Mouse (Mus musculus) spleen, adult 2 months (tissue): ENCODE measurements around the gene Vcpkmt. TPM values are rescaled to one million over a fixed set of nuclear protein-coding genes. Genes with fewer than 3 reads are reported as not detected.
A peak's percentile ranks its signal among the peaks of the same experiment; 100 is the strongest.

Experiments used
- DNase-seq, 2 experiments: peaks; one replicate each; pipeline versions ENCODE4 v3.0.0 to v3.0.0-alpha.2; 2012 to 2021; ENCODE audit warnings: low spot score in 2 of 2, low read depth in 1 of 2
- H3K27ac ChIP-seq: fragments of 200-500 bp; 2 replicates; pipeline ENCODE4 v1.5.1; 2012; ENCODE audit warnings: low read length, inconsistent platforms; ENCODE audit not compliant: insufficient read depth
- H3K27me3 ChIP-seq: fragments of 200-500 bp; 2 replicates; pipeline ENCODE4 v1.6.1; 2012; ENCODE audit warnings: mild to moderate bottlenecking, moderate library complexity, low read length, inconsistent platforms; ENCODE audit not compliant: control insufficient read depth, insufficient read depth
- H3K36me3 ChIP-seq: fragments of 200-500 bp; 2 replicates; pipeline ENCODE4 v1.6.1; 2012; ENCODE audit warnings: mild to moderate bottlenecking, low read length, inconsistent platforms; ENCODE audit not compliant: control insufficient read depth, insufficient read depth
- H3K4me1 ChIP-seq: fragments of 200-500 bp; 2 replicates; pipeline ENCODE4 v1.6.1; 2011; ENCODE audit warnings: inconsistent platforms; ENCODE audit not compliant: control insufficient read depth, insufficient read depth, insufficient read length
- H3K4me3 ChIP-seq: fragments of 200-500 bp; 2 replicates; pipeline ENCODE4 v1.5.1; 2011; ENCODE audit warnings: mild to moderate bottlenecking, inconsistent platforms; ENCODE audit not compliant: insufficient read depth, insufficient read length; ENCODE audit errors: extremely low read depth
- CTCF ChIP-seq: fragments of 200-500 bp; IDR thresholded peaks from 2 replicates; pipeline ENCODE4 v1.5.1; 2011; ENCODE audit warnings: mild to moderate bottlenecking, inconsistent platforms; ENCODE audit not compliant: insufficient read depth, insufficient read length, insufficient replicate concordance; ENCODE audit errors: extremely low read depth
- POLR2A ChIP-seq: fragments of 200-500 bp; IDR thresholded peaks from 2 replicates; pipeline ENCODE4 v1.6.1; 2011; ENCODE audit warnings: low read depth, low read length, inconsistent platforms
- WGBS: fragments of 180-500 bp; shearing (Covaris S2); methylation state at CpG from one replicate; pipeline ENCODE4 v1.1.7; 2018; 5-methylcytosine and 5-hydroxymethylcytosine counted together
- polyA plus RNA-seq: library from polyadenylated mRNA; depleted of rRNA; stranded (reverse); fragments of >200 nt; gene quantifications from 2 replicates; pipeline ENCODE4 v1.2.3, GENCODE M21; 2012

Vcpkmt gene
- polyA plus RNA-seq, 1 experiment: 5.9 TPM

DNA sequence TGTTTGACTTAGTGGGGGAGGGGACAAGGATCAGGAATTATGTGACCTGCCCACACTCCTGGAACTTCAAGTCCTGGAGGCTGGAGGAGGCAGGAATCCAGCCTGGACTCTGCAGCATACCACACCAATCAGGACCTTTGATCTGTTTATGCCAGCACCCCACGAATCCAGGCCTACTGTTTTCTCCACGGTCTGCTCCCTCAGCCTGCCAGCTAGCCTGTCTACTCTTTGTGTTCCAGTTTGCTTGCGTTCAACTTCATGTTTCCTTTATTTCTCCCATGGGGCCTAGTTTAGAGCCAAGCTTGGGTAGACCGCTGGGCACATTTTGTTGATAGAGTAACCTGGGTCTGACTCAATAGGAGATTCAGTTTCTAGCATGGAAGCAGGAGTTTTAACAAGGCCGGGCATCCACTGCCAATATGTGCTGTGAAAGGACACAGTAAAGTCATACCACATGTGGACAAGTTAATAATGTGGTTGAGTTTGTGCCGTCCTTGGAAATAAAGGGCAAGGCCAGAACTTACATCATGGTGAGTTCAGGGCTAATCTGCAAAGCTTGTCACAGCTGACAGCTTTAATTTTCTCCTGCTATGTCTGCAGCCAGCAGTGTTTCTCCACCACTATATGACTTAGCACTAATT is 26.5 kb downstream of the Vcpkmt start:
- WGBS: 47% methylated on average over 6 of the region's 6 CpGs
- no peak for DNase-seq
- Histone ChIP-seq H3K4me1 (peaks cover 3% of the 10 kb centered on the region; the same call in 1 of the 2 replicates), H3K27me3 (no peaks in the 10 kb centered on the region), H3K27ac (peak overlapping the region; percentile 26; the same call in 1 of the 2 replicates), H3K36me3 (no peaks in the 10 kb centered on the region), H3K4me3 (no peak overlapping the region)
- no peak for TF ChIP-seq POLR2A
- no peak for TF ChIP-seq CTCF

DNA sequence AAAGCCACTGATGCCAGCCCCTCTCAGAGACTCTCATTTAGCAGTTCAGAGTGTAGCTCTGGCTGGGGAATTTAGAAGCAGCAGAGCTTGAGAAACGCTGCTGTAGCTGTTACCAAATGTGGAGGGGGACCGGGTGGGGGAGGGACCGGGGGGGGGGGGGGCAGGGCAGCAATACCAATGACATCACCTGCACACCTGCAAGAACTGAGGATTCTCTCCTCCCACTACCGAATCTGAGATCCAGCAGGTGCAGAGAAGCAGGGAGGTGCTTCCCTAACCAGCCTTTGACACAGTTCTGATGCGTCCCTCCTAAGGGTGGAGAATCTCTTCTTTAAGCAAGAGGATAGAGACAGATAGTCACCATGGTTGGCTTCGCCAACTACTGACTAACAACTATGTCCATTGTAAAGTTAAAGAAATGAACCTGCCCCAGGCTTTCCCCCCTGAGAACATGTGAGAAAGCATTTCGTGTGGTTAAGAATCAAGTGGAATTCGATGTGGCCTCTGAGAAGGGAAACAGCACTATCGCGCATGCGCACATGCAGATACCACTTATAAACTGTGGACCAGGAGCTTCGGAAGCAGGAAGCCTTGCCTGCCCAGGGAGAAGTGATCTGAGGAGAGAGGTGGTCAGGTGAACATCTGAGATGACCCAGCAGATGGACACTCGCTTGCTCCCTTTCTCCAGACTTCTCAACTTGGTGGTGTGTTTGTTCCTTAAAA is 37.2 kb downstream of the Vcpkmt start:
- H3K27ac ChIP-seq: peak overlapping the region; percentile 59
- no peak overlapping the region for H3K4me3 ChIP-seq
- TF ChIP-seq POLR2A (no peak), CTCF (no peak)
- no peaks in the 10 kb centered on the region for H3K36me3 ChIP-seq
- WGBS: 63% methylated on average over 13 of the region's 13 CpGs
- H3K4me1 ChIP-seq: peaks cover 15% of the 10 kb centered on the region; the same call in 1 of the 2 replicates
- no peak for DNase-seq
- no peaks in the 10 kb centered on the region for H3K27me3 ChIP-seq

DNA sequence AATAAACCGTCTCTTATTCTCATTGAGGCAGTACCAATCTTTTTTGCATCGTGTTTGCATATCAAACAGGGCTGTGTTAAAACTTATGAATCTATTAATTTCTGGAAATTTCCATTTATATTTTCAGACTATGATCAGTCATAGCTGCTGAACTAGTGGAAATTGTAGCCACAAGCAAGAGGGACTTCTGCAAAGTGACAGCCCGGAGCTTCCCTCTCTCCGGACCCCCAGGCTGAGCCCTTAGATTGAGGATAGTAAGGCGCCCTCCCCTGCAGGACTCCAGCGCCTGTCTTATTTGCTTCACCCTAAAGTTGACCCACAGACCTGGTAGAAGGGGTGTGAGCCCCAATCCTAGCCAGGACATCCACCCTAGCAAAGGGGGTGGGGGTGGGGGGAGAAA is 37.8 kb downstream of the Vcpkmt start:
- WGBS: 74% methylated on average over 6 of the region's 6 CpGs
- Histone ChIP-seq H3K4me1 (peaks cover 19% of the 10 kb centered on the region; the same call in 1 of the 2 replicates), H3K27me3 (no peaks in the 10 kb centered on the region), H3K36me3 (no peaks in the 10 kb centered on the region), H3K4me3 (no peak overlapping the region), H3K27ac (peak overlapping the region; percentile 48; the same call in 1 of the 2 replicates)
- TF ChIP-seq POLR2A: no peak
- TF ChIP-seq CTCF: no peak
- no peak for DNase-seq

DNA sequence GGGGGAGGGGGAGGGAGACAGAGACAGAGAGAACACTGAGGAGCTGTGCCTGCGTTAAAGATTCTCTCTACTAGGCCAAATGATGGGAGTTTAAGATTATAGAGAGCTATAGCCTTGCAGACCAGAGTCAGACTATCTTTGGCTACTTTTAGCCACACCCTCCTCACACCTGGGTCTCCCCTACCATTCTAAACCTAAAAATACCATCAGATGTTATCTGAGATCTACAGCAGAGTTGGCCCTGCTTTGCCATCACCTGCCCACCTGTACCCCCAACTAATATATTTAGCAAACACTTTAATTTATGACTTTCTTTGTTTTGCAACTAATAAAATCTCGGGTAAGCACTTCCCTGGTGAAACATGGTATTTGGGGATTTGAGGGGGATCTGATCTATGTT is 38.3 kb downstream of the Vcpkmt start:
- peaks cover 21% of the 10 kb centered on the region; the same call in 1 of the 2 replicates for H3K4me1 ChIP-seq
- WGBS: 43% methylated on average over 2 of the region's 2 CpGs
- no peaks in the 10 kb centered on the region for H3K27me3 ChIP-seq
- no peaks in the 10 kb centered on the region for H3K36me3 ChIP-seq
- DNase-seq: no peak
- H3K4me3 ChIP-seq: no peak overlapping the region
- H3K27ac ChIP-seq: no peak overlapping the region
- TF ChIP-seq POLR2A: no peak
- no peak for TF ChIP-seq CTCF

DNA sequence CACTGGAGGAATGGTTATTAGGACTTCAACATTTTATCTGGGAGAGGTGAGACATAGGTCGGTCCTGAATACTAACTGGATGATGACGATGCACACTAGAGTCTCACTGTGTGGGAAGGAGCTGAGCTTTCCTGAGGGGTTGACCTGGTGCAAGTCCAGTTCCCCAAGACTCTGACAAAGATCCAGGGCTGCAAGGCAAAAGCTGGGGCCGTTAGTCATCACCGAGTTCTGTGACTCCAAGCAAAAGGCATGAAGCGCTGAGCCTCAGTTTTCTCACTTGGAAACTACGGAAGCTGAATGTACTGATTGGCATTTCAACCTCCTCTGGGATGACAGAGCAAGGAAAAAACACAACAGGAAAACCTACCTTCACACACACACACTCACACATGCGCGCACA is 40.5 kb downstream of the Vcpkmt start:
- Histone ChIP-seq H3K27ac (no peak overlapping the region), H3K4me1 (peaks cover 41% of the 10 kb centered on the region; the same call in 1 of the 2 replicates), H3K36me3 (no peaks in the 10 kb centered on the region), H3K4me3 (no peak overlapping the region), H3K27me3 (no peaks in the 10 kb centered on the region)
- no peak for TF ChIP-seq POLR2A
- no peak for TF ChIP-seq CTCF
- no peak for DNase-seq
- 96% methylated on average over 8 of the region's 8 CpGs for WGBS

DNA sequence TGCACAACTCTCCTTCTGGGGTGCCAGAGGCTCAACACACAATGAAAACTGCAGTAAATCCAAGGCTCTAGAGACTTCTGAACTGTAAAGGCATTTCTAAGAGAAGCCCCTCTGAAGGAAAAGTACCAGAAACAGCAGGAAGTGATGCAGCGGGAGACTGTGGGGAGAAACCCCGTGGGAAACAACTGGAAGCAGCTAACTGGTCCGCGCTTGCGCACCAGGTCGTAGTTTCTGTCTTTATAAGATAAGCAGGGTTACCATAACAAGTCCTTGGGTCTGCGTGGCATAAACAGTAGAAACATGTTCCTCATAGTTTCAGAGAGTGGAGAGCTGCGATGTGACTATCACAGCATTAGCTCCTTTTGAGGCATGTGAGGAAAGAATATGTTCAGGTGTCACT is 41.2 kb downstream of the Vcpkmt start:
- H3K27ac ChIP-seq: peak overlapping the region; percentile 55; the same call in 1 of the 2 replicates
- no peaks in the 10 kb centered on the region for H3K27me3 ChIP-seq
- H3K4me1 ChIP-seq: peaks cover 44% of the 10 kb centered on the region; the same call in 1 of the 2 replicates
- DNase-seq: no peak
- H3K4me3 ChIP-seq: no peak overlapping the region
- H3K36me3 ChIP-seq: no peaks in the 10 kb centered on the region
- WGBS: 14% methylated on average over 8 of the region's 8 CpGs
- TF ChIP-seq POLR2A: no peak
- TF ChIP-seq CTCF: no peak

DNA sequence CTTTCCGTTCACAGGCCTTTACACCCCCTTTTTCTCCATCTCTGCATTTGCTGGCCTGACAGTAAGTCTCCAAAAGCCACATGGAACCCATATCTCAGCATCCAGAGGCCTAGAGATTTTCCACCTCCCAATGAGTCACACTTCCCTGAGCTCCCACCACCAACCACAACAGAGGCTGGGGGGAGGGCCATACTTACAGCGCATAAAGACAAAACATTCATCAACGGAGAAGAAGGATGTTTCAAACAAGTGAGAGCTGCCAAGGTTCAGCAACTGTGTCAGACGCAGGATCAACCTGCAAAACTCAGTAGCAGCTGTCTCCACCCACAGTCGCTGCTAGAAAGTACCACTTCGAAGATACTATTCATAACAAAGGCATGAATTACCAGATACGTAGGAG is 43.5 kb downstream of the Vcpkmt start:
- TF ChIP-seq CTCF (no peak), POLR2A (no peak)
- H3K4me1 ChIP-seq: peaks cover 44% of the 10 kb centered on the region; the same call in 1 of the 2 replicates
- WGBS: 14% methylated on average over 7 of the region's 7 CpGs
- H3K36me3 ChIP-seq: no peaks in the 10 kb centered on the region
- H3K27me3 ChIP-seq: no peaks in the 10 kb centered on the region
- H3K4me3 ChIP-seq: no peak overlapping the region
- peak in 1 of 2 experiments; percentile 28 for DNase-seq
- peak overlapping the region; percentile 91 for H3K27ac ChIP-seq
